Mouse (Mus musculus) spleen, embryonic (tissue): ENCODE measurements around the gene Runx2.

Experiments
- CTCF ChIA-PET: fragments of 350-600 bp; sonication (Branson Sonifier 250); formaldehyde crosslinking; loops from one replicate; lab custom pipeline; 2022; lab: Charles Lee

Gene Runx2

GRCm38 (mm10) chr17:44663872-44664271, 150.7 kb downstream of the Runx2 start:
- CTCF ChIA-PET = no interaction called here

GRCm38 (mm10) chr17:44663208-44663607, 151.4 kb downstream of the Runx2 start:
- CTCF ChIA-PET = no interaction called here

- CTCF ChIA-PET = interaction anchor here (0.6 kb wide), 1 partner anchor 698 kb away, joined by 3 read pairs; no protein-coding TSS in a partner anchor
Measured at GRCm38 (mm10) chr17:44662080-44662706, 152.4 kb downstream of the Runx2 start.

- CTCF ChIA-PET = no interaction called here
Measured at GRCm38 (mm10) chr17:44660121-44660806, 154.3 kb downstream of the Runx2 start.

GRCm38 (mm10) chr17:44654503-44654902, 160.1 kb downstream of the Runx2 start:
- CTCF ChIA-PET = no interaction called here

GRCm38 (mm10) chr17:44653081-44653480, 161.5 kb downstream of the Runx2 start:
- CTCF ChIA-PET = no interaction called here

GRCm38 (mm10) chr17:44652054-44652453, 162.5 kb downstream of the Runx2 start:
- CTCF ChIA-PET = interaction anchor here (0.6 kb wide), 1 partner anchor 24 kb away, joined by 3 read pairs; no protein-coding TSS in a partner anchor

- CTCF ChIA-PET = interaction anchor here (0.6 kb wide), 1 partner anchor 24 kb away, joined by 3 read pairs; no protein-coding TSS in a partner anchor
Measured at GRCm38 (mm10) chr17:44651613-44652012, 163.0 kb downstream of the Runx2 start.

GRCm38 (mm10) chr17:44650431-44650830, 164.2 kb downstream of the Runx2 start:
- CTCF ChIA-PET = no interaction called here

- CTCF ChIA-PET = no interaction called here
Measured at GRCm38 (mm10) chr17:44649056-44649455, 165.5 kb downstream of the Runx2 start.

- CTCF ChIA-PET = no interaction called here
Measured at GRCm38 (mm10) chr17:44647916-44648315, 166.7 kb downstream of the Runx2 start.

GRCm38 (mm10) chr17:44645146-44645545, 169.5 kb downstream of the Runx2 start:
- CTCF ChIA-PET = no interaction called here

GRCm38 (mm10) chr17:44643260-44643659, 171.3 kb downstream of the Runx2 start:
- CTCF ChIA-PET = interaction anchor here (0.7 kb wide), 2 partner anchors 11 to 257 kb away, joined by 6 to 7 read pairs; no protein-coding TSS in a partner anchor

- CTCF ChIA-PET = no interaction called here
Measured at GRCm38 (mm10) chr17:44642126-44642525, 172.5 kb downstream of the Runx2 start.

GRCm38 (mm10) chr17:44640910-44641309, 173.7 kb downstream of the Runx2 start:
- CTCF ChIA-PET = interaction anchor here (0.6 kb wide), 1 partner anchor 348 kb away, joined by 5 read pairs; no protein-coding TSS in a partner anchor

GRCm38 (mm10) chr17:44639446-44639845, 175.2 kb downstream of the Runx2 start:
- CTCF ChIA-PET = no interaction called here

GRCm38 (mm10) chr17:44637181-44637880, 177.3 kb downstream of the Runx2 start:
- CTCF ChIA-PET = no interaction called here

- CTCF ChIA-PET = interaction anchor here (0.7 kb wide), 1 partner anchor 510 kb away, joined by 4 read pairs; no protein-coding TSS in a partner anchor
Measured at GRCm38 (mm10) chr17:44634486-44634885, 180.1 kb downstream of the Runx2 start.

GRCm38 (mm10) chr17:44633607-44634415, 180.8 kb downstream of the Runx2 start:
- CTCF ChIA-PET = no interaction called here

GRCm38 (mm10) chr17:44632941-44633340, 181.7 kb downstream of the Runx2 start:
- CTCF ChIA-PET = no interaction called here

- CTCF ChIA-PET = interaction anchor here (0.5 to 0.7 kb wide), 2 partner anchors 11 to 221 kb away, joined by 3 to 7 read pairs; no protein-coding TSS in a partner anchor
Measured at GRCm38 (mm10) chr17:44632292-44632691, 182.3 kb downstream of the Runx2 start.
